Mouse (Mus musculus): ENCODE results near the gene Tatdn2. TPM values are rescaled to one million over a fixed set of nuclear protein-coding genes. Genes with fewer than 3 reads are reported as not detected.

The Tatdn2 gene
- 32.9 and 35.5 TPM in 2 replicates for polyA plus RNA-seq (2012; rRNA removed)

DNA sequence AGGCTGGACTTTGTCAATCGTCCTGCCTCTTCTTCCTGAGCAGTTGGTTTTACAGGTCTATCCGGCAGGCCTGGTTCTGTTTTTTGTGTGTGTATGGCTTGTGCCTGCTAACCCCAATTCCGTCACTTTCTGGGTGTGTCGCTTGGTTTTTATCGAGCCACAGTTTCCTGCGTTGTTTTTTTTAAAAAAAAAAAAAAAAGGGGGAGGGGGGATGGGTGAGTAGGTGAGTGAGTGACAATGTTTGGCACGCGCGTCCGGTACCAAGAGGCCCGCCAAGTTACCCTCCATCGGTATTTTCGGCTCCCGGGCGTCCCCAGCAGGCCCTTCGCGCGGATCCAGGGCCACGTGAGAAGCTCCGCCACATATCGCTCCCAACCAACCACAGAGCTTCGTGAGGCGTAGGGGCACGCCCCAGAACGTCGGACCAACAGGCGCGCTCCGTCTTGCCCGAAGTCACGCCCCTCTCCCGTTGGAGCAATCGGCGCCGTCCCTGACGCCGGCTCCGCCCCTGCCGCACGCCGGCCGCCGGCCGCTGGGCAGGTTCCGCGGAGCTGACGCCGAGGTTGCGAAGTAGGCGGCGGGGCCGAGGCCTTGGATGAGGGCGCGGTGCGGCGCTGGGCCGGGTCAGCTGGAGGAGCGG, at the start of gene Tatdn2:
Tatdn2 (plus strand) TSS at position 469 of the 640 bp plus-strand sequence.
- Histone ChIP-seq H3K4me3 (ENCODE audit: insufficient read depth, low read depth, low read length) (peak within 1 kb of the TSS; percentile 65), H3K27me3 (replicated peaks; ENCODE audit: control insufficient read depth, insufficient read depth, low read length) (no peaks in the 10 kb centered on the region), H3K27ac (ENCODE audit: insufficient read depth, low read depth, low read length) (peak within 1 kb of the TSS; percentile 93), H3K4me1 (ENCODE audit: control insufficient read depth, insufficient read depth, low read length) (peaks cover 15% of the 10 kb centered on the region), H3K36me3 (ENCODE audit: control insufficient read depth, insufficient read depth, low read length) (no peaks in the 10 kb centered on the region)
- 1% methylated on average over 58 of the region's 58 CpGs for WGBS
- peak; percentile 99 for DNase-seq
- TF ChIP-seq CTCF (conservative IDR thresholded peaks at IDR 0.05; ENCODE audit: insufficient read depth, insufficient read length, low read depth, low read length) (0 out of 2 replicates have a peak, but pooled peaks have one; percentile 17), POLR2A (IDR thresholded peaks at IDR 0.05; ENCODE audit: low read depth, low read length) (peak; percentile 57)

DNA sequence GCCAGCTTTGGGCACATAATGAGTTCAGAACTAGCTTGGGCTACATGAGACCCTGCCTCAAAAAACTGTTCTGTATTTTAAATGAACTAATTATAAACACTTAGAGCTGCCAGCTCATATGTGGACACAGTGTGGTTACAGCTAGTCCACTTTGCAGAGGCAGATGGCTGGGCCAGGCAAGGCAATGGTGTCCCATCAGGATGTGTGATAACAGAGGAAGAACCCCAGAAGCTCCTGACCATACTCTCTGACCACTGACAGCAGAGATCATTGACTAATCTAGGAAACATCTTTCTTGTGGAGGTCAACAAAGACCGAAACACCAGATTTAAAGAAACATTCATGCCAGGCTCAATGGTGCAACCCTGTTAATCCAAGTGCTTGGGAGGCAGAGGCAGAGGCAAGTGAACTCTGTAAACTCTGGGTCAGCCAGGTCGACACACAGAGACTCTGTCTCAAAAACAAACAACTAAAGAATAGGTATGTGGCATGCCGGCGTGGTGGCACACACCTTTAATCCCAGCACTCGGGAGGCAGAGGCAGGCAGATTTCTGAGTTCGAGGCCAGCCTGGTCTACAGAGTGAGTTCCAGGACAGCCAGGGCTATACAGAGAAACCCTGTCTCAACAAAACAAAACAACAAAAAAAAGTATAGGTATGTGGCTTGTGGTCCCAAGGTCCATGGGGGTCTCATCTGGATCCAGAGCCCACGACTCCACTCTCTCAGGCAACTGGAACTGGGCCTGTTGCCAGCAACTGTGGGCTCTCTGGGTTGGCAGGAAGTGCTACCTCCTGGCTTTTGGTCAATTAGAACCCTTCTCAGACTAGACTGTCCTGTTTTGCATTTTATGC, 47.3 kb upstream of the Tatdn2 start:
- WGBS: 60% methylated on average over 7 of the region's 7 CpGs
- no peak for DNase-seq
- Histone ChIP-seq H3K4me1 (ENCODE audit: control insufficient read depth, insufficient read depth, low read length) (peaks cover 10% of the 10 kb centered on the region), H3K36me3 (ENCODE audit: control insufficient read depth, insufficient read depth, low read length) (no peaks in the 10 kb centered on the region), H3K27me3 (replicated peaks; ENCODE audit: control insufficient read depth, insufficient read depth, low read length) (no peaks in the 10 kb centered on the region), H3K4me3 (ENCODE audit: insufficient read depth, low read depth, low read length) (no peak overlapping the region), H3K27ac (ENCODE audit: insufficient read depth, low read depth, low read length) (peak overlapping the region; percentile 46)
- TF ChIP-seq POLR2A (IDR thresholded peaks at IDR 0.05; ENCODE audit: low read depth, low read length) (no peak), CTCF (conservative IDR thresholded peaks at IDR 0.05; ENCODE audit: insufficient read depth, insufficient read length, low read depth, low read length) (no peak)

DNA sequence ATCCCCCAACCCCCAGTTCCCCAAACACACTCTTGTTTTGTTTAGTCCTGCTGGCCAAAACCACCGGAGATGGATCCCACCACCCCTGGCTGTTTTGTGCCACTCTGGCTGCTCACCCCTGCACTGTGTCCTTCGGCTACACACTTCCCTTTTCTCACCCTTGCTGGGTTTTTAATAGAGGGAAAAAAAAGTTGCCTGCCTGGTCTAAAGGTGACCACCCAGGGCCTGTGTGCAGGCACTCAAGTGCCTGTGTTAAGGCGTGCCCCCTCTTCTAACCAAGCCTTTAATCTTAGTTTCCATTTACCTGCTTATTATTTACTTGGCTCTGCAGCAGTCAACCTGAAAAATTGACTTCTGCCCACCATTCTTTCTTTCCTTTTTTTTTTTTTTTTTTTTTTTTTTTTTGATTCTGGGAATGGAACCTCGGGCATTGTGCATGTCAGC, 46.6 kb upstream of the Tatdn2 start:
- 49% methylated on average over 4 of the region's 4 CpGs for WGBS
- no peak for TF ChIP-seq CTCF (conservative IDR thresholded peaks at IDR 0.05; ENCODE audit: insufficient read depth, insufficient read length, low read depth, low read length)
- TF ChIP-seq POLR2A (IDR thresholded peaks at IDR 0.05; ENCODE audit: low read depth, low read length): no peak
- Histone ChIP-seq H3K4me3 (ENCODE audit: insufficient read depth, low read depth, low read length) (no peak overlapping the region), H3K4me1 (ENCODE audit: control insufficient read depth, insufficient read depth, low read length) (peaks cover 12% of the 10 kb centered on the region; the same call in 1 of the 2 replicates), H3K36me3 (ENCODE audit: control insufficient read depth, insufficient read depth, low read length) (no peaks in the 10 kb centered on the region), H3K27me3 (replicated peaks; ENCODE audit: control insufficient read depth, insufficient read depth, low read length) (no peaks in the 10 kb centered on the region), H3K27ac (ENCODE audit: insufficient read depth, low read depth, low read length) (peak overlapping the region; percentile 46)
- DNase-seq: no peak

DNA sequence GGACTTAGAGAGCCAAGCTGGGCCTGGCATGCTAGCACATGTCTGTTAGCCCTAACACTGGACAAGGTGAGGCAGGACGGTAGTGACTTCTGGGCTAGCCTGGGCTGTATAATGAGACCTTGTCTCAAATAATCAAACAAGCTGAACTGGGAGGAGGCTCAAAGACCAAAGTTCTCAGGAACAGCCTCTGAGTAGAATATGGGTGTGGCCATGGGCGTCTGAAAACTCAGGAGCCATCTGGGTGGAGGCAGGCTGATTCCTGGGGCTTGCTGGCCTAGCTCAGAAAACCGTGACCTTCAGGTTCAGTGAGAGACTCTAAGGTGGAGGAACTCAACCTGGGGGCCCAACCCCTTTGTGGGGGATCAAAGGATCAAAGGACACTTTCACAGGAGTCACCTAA, 45.2 kb upstream of the Tatdn2 start:
- Histone ChIP-seq H3K27ac (ENCODE audit: insufficient read depth, low read depth, low read length) (peak overlapping the region; percentile 58; the same call in 1 of the 2 replicates), H3K36me3 (ENCODE audit: control insufficient read depth, insufficient read depth, low read length) (no peaks in the 10 kb centered on the region), H3K27me3 (replicated peaks; ENCODE audit: control insufficient read depth, insufficient read depth, low read length) (no peaks in the 10 kb centered on the region), H3K4me3 (ENCODE audit: insufficient read depth, low read depth, low read length) (no peak overlapping the region), H3K4me1 (ENCODE audit: control insufficient read depth, insufficient read depth, low read length) (peaks cover 14% of the 10 kb centered on the region; the same call in 1 of the 2 replicates)
- 54% methylated on average over 3 of the region's 3 CpGs for WGBS
- TF ChIP-seq CTCF (conservative IDR thresholded peaks at IDR 0.05; ENCODE audit: insufficient read depth, insufficient read length, low read depth, low read length) (no peak), POLR2A (IDR thresholded peaks at IDR 0.05; ENCODE audit: low read depth, low read length) (no peak)
- DNase-seq: peak; percentile 54

DNA sequence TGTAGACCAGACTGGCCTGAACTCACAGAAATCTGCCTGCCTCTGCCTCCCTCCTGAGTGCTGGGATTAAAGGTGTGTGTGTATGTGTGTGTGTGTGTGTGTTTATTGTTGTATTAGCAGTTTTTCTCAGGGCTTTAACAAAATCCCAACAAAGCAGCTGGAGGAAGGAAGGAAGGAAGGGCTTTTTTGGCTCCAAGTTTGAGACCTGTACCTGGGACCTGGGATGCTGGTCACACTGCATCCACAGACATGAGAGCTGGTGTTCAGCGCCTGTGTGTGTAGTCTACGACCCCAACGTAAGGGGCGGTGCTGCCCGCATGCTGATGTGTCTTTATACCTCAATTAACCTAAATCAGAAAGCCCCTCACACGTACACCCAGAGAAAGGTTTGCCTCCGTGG, 43.3 kb upstream of the Tatdn2 start:
- Histone ChIP-seq H3K36me3 (ENCODE audit: control insufficient read depth, insufficient read depth, low read length) (no peaks in the 10 kb centered on the region), H3K4me1 (ENCODE audit: control insufficient read depth, insufficient read depth, low read length) (peaks cover 18% of the 10 kb centered on the region), H3K4me3 (ENCODE audit: insufficient read depth, low read depth, low read length) (no peak overlapping the region), H3K27ac (ENCODE audit: insufficient read depth, low read depth, low read length) (no peak overlapping the region), H3K27me3 (replicated peaks; ENCODE audit: control insufficient read depth, insufficient read depth, low read length) (no peaks in the 10 kb centered on the region)
- DNase-seq: no peak
- TF ChIP-seq POLR2A (IDR thresholded peaks at IDR 0.05; ENCODE audit: low read depth, low read length) (no peak), CTCF (conservative IDR thresholded peaks at IDR 0.05; ENCODE audit: insufficient read depth, insufficient read length, low read depth, low read length) (no peak)
- WGBS: 86% methylated on average over 7 of the region's 7 CpGs

DNA sequence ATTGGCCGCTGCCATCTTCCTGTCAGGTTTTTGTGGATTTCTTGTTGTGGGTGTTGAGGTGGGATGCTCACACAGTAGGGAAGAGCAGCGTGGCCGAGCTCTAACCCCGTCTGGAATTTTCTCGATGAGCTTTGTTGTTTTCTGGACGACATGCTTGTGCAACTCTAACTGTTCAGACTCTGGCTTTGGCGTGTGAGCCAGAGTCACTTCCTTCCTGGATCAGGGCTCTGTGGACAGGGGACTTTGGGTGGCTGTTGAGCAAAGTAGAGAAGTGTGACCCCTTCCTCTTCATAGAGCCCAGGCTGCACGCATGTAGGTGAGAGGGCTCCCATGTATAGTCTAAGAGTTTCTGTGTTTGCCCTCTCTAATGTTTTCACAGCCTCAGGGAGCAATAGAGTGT, 42.7 kb upstream of the Tatdn2 start:
- WGBS: 53% methylated on average over 8 of the region's 8 CpGs
- Histone ChIP-seq H3K4me3 (ENCODE audit: insufficient read depth, low read depth, low read length) (no peak overlapping the region), H3K36me3 (ENCODE audit: control insufficient read depth, insufficient read depth, low read length) (no peaks in the 10 kb centered on the region), H3K4me1 (ENCODE audit: control insufficient read depth, insufficient read depth, low read length) (peaks cover 20% of the 10 kb centered on the region), H3K27me3 (replicated peaks; ENCODE audit: control insufficient read depth, insufficient read depth, low read length) (no peaks in the 10 kb centered on the region), H3K27ac (ENCODE audit: insufficient read depth, low read depth, low read length) (no peak overlapping the region)
- TF ChIP-seq POLR2A (IDR thresholded peaks at IDR 0.05; ENCODE audit: low read depth, low read length) (no peak), CTCF (conservative IDR thresholded peaks at IDR 0.05; ENCODE audit: insufficient read depth, insufficient read length, low read depth, low read length) (no peak)
- no peak for DNase-seq

All from kidney, adult 2 months (tissue).